Mouse (Mus musculus): ENCODE results near the gene Tmtc2.

GRCm38 (mm10) chr10:105280933-105281332 is 293.3 kb downstream of the Tmtc2 start:
- no peak for TF ChIP-seq CTCF (IDR thresholded peaks at IDR 0.05; ENCODE audit: low read depth, low read length)
- TF ChIP-seq POLR2A (IDR thresholded peaks at IDR 0.05; ENCODE audit: extremely low read depth, insufficient read depth, low read length) = no peak
